Mouse (Mus musculus) lung, postnatal 25 days (tissue): ENCODE results near the gene Plekhm2.
A peak's percentile ranks its signal among the peaks of the same experiment; 100 is the strongest.

Experiments used
- DNase-seq: peaks from one replicate; pipeline ENCODE4 v3.0.0; 2022; ENCODE audit warnings: low spot score

Plekhm2 gene

DNA sequence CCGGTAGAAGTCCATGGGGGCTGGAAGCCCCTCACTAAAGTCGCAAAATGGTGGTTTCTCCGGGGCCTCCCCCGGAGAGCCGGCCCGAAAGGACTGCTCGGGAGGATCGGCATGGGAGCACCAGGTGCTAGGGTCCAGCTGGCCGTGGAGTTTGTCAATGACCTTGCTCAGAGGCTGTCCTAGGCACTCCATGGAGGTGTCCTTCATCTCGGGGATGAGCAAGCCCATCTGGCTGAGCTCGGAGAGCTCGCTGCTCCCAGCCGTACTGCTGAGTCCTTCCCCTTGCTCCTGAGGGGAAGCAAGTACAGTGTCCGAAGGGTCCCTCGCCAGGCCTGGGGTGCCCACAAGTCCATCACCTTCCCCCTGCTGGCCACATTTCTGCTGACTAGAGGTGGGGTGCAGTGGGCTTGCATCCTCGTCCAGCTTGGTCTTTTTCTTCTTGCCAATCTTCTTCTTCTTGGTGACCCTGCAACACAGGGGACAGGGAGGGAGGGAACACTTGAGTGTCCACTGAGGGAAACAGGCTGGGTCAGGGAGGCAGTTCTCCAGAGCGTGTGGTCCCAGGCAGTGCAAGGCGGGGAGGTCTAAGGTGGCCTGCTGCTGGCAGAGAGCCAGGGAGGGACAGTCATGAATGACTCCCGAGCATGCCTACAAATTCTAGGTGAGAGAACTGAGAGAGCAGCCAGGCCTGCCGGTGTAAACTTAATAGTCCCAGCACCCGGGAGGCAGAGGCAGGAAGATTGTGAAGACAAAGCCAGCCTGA lies 32.4 kb downstream of the Plekhm2 start:
- DNase-seq: peak; percentile 49

DNA sequence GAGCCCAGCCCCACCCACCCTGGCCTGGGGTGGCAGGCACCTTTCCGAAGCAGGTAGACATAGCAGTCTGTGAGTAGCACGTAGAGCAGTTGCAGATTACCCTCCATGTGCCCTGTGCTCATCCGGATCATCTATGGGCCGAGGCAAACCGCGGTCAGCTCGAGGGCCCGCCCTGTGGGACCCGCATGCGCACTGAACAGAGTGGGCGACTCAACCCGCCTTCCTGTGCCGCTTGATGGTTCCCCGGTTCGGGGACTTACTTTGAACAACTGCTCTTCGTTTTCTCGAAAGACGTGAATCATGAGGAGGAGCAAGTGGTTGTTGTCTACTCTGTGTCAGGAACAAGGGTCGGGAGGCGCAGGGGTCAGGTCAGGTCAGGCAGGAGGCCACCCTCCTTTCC lies 33.4 kb downstream of the Plekhm2 start:
- no peak for DNase-seq

DNA sequence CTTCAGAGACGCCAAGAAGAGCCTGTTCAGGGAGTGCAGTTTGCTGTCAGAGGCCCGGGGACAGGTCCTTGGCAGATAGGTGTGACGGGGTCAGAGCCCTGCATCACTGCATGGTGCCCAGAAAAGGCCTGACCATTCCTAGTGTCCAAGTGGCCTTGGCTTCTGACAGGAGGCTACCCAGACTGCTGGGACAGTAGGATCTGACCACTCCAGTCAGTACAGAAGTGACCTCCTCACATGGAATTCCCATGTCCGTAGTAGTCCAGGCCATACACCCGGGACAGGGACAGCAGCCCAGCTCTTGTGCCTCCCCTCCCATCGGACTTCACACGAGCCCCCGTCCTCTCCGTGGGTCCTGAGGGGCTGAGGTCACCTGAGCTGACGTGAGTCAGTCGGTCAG lies 34.7 kb downstream of the Plekhm2 start:
- DNase-seq: no peak

DNA sequence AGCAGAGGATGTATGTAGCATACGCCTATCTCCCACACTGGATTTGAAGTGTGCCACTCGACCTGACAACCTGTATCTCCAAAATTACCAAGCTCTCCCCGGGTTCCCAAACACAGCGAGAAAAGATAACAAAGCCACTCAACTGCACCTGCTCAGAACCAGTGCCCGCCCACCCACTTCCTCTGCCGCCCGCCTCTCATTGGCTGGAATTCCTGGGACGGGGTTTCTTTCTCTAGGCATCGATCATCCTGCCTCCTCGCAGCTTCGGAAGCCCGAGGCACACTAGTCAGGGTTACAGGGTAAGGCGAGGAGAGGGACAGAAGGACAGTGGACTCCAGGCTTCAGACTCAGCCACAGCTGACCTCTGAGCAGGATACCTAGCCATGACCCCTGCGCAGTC lies 36.0 kb downstream of the Plekhm2 start:
- DNase-seq: no peak

DNA sequence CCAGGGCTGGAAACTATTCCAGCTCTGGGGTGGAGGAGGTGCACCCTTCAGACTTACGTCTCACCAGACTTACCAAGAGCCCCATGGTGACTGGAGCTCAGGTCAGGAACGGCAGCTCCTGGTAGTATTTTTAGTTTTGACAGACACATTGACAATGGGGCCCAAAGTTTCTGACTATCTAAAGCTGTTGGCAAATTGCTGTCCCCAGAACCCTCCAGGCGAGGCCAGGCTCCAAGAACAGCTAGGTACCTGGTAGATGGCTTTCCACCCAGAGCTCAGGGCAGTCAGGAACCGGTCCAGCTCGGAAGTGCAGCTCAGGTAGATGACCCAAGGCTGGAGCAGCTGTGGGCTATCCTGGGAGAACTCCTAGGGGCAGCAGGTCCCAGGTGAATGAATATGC lies 37.2 kb downstream of the Plekhm2 start:
- DNase-seq: no peak

DNA sequence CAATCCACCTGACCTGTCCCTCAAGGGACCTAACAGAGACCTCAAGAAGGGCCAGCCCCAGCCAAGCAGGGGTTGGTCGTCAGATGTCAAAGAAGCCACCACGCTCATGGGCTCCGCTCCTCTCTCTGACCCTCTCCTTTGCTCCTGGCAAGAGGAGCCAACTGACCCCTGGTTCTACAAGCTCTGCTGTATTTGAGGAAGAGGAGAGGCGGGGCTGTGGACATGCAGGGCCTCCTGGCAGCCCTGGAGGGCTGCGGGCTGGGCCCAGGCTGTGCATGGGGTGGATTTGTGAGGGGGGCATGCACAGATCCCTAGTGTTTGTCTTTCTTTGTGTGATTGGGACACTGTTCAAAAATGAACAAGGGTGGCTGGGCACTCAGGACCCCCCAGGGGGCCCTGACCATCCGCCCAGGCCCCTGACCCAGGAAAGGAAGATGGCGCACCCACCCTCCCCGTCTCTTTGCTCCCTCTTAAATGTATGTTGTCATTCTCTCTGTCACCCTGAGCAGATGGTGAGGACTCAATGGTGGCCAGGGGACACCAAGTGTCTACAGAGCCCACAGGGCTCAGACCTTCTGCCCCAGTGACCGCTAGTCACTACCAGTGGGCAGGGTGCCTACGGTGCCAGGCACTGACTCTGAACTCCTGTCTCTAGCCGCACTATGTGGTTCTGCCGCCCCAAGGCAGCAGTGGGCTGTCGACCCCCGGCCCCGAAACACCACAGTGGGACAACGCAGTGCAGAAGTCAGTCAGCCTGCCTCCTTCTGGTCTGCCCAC lies 38.7 kb downstream of the Plekhm2 start:
- no peak for DNase-seq

DNA sequence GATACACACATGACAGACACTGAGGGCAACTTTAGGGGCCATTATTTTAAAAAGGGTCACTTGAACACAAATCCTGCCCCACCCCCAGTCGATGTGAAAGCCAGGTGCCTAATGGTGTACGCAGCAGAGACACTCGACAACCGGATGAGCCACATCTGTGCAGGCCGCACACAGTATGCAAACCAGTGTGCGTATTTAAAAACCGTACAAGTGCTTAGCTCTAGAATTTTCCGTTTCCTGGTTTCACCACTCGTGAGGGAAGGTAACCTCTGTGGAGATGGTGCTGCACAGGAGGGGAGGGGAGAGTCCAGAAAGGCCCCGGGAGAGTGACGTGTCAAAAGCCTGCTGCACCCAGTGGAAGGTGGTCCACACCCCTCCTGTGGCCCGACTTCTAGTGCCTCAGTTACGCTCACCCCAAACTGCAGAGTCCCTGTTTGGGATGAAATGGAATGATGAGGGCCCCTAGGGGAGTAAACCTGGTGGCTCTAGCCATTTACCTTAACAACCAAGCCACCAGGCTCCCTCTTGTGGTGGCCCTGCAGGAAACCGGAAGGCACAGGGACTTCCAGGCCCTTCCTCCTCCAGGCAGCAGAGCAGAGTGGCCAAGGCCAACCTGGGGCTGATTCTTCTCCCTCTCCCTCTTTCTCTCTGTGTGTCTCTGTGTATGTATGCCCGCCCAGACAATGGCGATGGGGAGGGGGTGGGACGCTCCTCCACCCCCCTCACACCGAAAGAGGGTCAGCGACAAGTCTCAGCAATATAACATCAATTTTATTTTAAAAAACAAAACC lies 39.5 kb downstream of the Plekhm2 start:
- peak; percentile 45 for DNase-seq

DNA sequence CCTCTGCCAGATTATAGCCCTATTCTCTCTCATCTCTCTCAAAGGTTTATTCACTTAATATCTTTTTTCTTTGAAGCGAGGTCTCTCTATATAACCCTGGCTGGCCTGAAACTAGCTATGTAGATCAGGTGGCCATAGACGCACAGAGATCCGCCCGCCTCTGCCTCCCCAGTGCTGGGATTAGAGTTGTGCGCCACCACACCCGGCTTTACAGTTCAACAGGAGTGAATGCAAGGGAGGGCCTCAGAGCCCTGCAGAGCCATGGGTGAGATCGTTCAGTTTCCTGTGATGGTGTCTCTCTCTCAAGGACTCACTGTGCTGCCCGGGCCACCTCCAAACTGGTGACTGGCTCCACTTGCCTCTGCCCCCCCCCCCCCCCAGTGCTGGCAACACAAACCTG lies 40.6 kb downstream of the Plekhm2 start:
- DNase-seq: no peak

DNA sequence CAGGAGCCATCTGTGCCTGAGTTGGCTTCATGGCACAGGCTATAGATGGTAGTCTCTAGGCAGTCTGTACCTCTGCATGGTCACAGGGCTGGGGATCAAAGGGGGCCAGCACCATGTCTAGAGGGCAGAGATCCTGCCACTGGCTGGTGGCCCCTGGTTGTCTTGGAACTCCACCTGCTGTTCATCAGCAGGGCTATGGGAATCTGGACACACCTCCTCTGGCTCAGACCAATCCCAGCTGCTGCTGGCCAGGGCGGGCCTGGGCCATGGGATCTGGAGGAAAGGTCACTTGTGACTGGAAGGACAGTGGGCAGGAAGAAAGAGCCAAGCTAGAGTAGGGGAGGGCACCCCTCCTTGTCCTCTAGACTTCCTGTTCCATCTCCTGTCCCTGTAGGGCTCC lies 41.0 kb downstream of the Plekhm2 start, which contains the start of gene Slc25a34:
Slc25a34 (minus strand) TSS at position 156 of the 400 bp plus-strand sequence.
- DNase-seq: peak; percentile 74

DNA sequence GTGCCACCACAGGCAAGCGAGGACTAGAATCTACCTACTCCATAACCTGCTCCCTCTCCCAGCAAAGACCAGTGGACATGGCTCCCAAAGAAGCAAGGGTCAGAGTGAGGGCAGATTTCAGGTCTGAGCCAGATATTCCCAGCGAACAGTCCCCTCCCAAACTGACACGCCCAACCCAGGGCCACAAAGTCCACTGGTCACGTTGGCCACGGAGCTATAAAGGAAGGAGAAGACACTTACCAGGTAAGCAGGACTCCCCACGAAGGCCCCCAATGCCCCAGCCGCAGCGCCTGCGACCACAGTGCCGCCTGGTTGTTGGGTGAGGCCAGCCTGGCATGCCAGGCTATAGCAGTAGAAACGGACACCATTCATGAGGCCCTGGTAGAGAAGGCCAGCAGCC lies 41.7 kb downstream of the Plekhm2 start:
- no peak for DNase-seq

DNA sequence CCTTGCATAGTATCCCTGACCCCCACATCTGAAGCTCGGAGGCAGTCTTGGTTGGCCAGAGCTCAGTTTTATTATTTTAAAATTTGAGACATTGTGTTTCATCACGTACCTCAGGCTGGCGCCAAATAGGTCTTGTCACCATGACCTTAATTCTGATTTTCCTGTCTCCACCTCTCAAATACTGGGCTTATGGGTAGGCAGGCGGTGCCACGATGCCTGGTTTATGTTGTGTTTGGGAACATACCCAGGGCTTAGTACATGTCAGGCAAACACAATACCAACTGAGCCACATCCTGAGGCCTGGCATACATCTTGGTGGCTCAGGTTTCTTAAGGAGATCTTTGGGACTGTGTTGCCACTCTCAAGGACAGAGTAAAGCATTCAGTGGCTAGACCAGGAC lies 42.1 kb downstream of the Plekhm2 start:
- no peak for DNase-seq

DNA sequence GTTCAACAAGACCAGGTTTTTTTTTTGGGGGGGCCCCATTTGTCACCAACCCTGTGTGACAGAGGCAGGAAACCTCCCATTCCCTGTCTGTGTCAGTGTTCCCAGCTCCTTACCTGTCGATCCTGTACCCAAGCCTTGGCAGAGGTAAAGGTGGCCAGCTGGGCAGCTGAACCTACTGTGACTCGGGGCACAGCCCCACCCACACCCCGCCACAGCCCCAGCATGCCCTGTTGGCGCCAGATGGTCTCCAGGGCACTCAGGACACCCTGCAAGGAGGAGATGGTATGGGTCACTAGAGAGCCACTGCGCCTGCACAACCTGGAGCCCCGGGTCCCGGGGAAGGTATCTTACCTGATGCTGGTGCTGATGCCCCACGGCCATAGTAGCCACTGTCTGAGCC lies 42.6 kb downstream of the Plekhm2 start:
- no peak for DNase-seq

DNA sequence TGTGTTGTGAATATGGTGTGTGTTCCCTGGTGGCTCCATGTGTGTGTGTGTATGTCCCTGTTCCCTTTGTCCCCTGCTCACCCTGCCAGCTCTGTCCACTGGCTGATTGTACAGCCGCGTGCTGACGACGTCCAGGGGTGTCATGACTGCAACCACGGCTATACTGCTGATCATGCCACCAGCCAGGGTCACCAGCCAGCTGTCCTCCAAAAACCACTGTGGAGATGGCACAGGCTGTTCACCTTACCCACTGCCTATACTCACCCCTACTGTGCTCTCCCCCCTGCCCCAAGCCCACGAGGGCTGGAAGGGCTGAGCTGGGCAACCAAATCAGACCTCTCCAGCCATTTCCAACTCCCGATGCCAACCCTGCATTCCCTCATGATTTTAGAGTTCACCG lies 43.4 kb downstream of the Plekhm2 start:
- DNase-seq: no peak

DNA sequence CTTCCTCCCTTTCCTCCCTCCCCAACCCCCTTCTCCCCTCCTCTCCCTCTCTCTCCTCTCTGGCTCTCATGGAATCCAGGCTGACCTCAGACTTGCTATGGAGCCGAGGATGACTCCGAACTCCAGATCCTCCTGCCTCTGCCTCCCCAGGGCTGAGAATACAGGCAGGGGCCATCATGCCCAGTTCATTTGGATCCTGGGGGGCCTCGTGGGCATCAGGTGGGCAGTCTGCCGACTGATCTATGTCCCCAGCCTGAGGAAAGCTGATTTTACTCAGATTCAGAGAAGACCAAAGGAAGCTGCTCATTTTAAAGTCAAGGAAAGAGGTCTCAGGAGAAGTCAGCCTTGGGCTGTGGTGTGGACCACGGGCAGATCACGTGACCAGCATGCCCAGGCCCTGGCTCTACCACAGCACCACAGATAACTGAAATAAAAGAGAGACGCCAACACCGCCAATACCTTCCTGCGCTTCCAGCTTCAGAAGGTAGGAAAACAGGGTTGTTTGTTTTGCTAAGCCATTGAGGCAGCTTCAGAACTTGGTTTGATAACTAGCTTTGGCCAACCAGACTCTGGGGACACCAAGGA lies 45.3 kb downstream of the Plekhm2 start:
- no peak for DNase-seq

DNA sequence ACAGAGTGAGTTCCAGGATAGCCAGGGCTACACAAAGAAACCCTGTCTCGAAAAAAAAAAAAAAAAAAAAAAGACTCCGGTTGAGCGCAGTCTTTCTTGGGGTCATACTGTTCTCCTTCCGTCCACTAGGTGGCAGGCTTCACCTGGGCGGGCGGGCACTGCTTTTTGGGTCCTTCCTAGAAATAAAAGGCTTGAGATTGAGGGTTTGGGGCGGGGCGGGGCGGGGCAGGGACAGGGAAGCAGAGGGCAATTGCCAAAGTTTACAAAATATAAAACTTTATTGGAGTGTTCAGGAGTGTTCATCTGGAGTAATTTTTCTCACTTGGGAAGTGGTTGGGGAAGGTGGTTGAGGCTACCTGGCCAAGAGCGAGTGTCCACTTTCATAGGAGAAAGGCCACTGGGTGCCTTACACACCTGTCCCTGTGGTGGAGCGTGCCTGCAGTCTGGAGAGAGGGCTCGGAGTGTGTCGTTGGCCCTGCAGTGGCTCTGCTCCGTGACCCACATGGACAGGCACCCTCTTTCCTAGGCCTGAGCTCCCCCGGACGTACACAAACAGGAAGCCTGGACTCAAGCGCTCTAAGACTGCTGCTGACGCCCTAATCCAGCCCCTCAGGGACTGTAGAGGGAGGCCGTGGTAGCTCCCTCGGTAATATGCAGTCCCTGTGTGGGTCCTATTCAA lies 46.0 kb downstream of the Plekhm2 start, which contains the start of gene Tmem82:
Tmem82 (minus strand) TSS at position 69 of the 679 bp plus-strand sequence.
- peak; percentile 78 for DNase-seq

DNA sequence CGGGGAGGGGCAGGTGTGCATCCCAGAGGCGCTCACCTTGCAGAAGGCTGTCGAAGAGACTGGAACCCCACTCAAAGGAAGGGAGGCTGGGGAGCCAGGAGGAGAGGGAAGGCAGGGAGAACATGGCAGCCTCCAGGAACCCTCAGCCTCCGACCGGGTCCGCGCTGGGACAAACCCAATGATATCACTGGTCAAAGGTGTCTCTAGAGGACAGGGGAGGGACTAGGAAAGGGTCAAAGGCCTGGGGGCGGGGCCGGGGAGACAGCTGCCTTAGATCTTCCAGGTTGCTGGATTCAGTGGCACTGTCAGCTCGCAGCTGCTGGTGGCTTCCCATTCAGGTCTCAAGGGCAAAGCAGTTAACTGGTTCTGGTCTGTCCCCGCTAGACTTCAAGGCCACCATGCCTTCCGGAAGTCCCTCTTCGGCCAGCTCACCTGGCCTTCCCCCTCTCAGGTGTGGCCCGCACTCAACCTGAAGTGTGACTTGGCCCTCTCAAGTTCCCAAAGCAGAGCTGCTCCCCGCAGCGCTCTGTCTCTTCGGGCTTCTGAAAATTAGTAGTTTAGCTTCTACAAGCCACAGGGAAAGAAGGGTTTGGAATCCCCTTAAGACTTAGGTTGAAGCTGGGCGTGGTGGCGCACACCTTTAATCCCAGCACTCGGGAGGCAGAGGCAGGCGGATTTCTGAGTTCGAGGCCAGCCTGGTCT lies 46.7 kb downstream of the Plekhm2 start:
- DNase-seq: peak; percentile 29

DNA sequence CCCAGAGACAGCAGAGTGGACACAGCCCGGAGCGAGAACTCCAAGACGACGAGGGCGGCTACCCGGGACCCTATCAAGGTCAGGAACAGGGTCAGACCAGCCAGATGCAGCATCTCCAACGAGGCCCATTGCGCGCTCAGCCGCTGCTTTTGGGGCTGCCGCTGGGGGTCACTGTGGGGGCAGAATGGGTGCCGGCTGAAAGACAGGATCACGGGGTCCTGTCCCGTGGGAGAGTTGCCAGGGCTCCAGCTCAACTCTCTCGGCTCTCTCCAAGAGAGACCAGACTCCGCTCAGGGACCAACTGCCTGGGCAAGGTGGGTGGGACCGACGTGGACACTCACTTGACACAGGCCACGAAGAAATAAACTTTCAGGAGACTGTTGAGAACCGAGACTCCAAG lies 47.4 kb downstream of the Plekhm2 start:
- peak; percentile 69 for DNase-seq

DNA sequence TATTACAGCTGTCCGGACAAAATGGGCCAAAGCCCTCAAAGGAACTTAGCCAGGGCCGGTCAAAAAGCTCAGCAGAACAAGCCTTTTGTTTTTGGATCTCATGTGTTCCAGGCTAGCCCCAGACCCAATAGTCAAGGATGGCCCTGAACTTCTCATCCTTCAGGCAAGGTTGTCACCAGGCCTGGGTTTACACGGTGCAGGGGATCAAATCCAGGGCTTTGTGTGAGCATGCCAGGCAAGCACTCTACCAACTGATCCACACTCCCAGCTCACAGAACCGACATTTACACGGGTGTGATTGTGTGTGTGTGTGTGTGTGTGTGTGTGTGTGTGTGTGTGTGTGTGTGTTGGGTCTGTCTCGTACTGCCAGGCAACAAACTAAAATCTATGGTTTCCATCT lies 47.9 kb downstream of the Plekhm2 start:
- no peak for DNase-seq

DNA sequence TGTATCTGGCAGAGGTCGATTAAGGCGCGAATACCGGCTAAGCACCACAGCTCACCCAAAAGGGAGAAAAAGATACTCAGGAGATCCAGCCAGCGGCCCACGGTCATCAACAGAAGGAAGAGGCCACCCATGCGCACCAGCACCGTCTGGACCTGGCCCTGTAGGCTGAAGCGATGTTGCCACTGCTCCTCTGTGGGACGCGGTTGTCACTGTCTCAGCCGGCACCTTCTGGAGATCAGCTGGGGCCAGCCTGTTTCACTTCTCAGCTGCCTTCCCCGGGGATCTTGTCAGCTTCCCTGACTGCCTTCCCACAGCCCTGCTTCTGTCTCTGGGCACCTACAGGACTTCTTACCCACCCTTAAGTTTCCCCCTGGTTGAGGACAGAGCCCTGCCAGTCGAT lies 49.8 kb downstream of the Plekhm2 start:
- DNase-seq: no peak

DNA sequence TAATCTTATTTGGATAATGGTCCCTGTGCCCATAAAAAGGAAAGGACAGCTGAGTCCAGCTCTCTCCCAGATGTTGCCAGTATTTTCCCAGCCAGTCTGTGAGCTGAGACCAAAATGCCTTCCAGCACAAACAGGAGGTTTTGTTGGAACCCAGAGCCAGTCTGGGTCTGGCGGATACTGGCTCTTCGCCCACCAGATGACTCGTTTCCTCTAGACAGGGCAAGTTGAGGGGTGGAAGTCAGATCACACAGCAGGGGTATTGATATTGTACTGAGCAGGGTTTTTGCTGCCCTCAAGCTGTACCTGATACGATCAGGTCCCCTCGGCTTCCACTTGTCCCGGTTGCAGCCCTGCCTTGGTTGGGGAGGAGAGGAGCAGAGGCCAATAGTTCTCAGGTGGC lies 55.2 kb downstream of the Plekhm2 start:
- DNase-seq: peak; percentile 36

DNA sequence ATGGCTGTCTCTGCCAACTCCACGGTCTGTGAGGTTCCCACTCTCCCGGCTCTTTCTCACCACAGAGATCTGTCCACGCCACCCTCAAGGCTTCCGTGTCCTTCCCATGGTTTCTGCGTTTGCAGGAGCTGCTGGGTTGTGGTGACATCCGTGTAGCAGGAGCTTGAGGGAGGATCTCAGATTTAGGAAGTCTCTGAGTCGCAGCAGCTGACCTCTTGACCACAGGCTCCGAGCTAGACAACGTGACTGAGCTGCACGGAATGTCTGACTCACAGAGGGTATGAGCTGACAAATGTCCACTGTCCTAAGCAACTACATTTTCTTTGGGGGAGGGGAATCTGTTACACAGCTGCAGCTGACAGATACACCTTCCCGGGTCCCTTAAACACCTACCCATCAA lies 58.8 kb downstream of the Plekhm2 start, which contains the start of gene Fblim1:
Fblim1 (minus strand) TSS at position 236 of the 400 bp plus-strand sequence.
- peak; percentile 69 for DNase-seq
